Mouse (Mus musculus): ENCODE measurements around the gene Minpp1. TPM values are rescaled to one million over a fixed set of nuclear protein-coding genes. Genes with fewer than 3 reads are reported as not detected.

Minpp1 gene
- polyA plus RNA-seq, 1 experiment from 2014 or later: 64.4 TPM

DNA sequence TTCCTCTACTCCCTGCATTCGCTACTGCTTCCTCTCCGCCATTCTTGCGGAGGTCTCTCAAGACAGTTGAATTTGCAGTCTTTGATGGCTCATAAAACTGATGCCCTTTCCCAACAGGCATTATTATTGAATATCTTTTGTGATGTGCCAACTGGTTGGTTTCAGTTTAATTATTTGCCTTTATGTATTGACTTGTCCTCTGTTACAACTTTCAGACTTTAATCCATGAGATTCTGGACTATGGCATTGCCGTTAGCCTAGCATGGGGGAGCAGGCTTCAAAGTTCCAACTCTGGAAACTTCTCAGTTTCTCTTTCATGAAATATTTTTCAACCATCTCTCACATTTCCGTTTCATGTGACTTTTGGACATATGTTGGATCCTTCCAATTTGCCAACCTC, 41.6 kb downstream of the Minpp1 start:
- Histone ChIP-seq H3K4me2 (ENCODE audit: low read length) (no peak overlapping the region), H3K9ac (ENCODE audit: low read depth, low read length) (no peak overlapping the region), H3K27me3 (ENCODE audit: control insufficient read depth, insufficient read depth, low read depth, low read length) (no peaks in the 10 kb centered on the region), H3K4me1 (ENCODE audit: control insufficient read depth, insufficient read depth, low read length) (no peaks in the 10 kb centered on the region), H3K4me3 (ENCODE audit: low read depth, low read length) (no peak overlapping the region), H3K27ac (ENCODE audit: low read length) (no peak overlapping the region), H3K9me3 (replicated peaks; ENCODE audit: control insufficient read depth, low read length, poor library complexity, severe bottlenecking) (no peaks in the 10 kb centered on the region), H3K36me3 (ENCODE audit: control insufficient read depth, insufficient read depth, low read length) (no peaks in the 10 kb centered on the region)
- ATAC-seq: no peak
- 95% methylated on average over 5 of the region's 5 CpGs for WGBS

DNA sequence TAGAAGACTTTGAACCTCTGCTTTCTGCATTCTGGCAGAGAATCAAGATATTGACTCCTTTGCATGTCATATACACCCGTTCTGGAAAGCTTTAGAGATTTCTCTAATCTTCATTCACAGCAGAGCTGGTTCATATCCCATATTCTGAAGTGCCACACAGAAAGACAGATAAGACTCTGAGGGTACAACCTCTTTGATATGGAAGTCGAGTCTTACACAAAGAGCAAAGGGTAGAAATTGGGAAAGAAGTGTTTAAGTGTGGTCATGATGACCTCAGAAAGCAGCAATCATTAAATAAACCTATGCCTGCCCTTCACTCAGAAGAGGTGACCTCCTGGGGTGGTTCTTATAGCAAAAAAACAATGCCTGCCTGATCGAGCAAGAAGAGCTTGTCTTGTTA, 43.2 kb downstream of the Minpp1 start:
- H3K27ac ChIP-seq (ENCODE audit: low read length): no peak overlapping the region
- H3K9ac ChIP-seq (ENCODE audit: low read depth, low read length): no peak overlapping the region
- H3K36me3 ChIP-seq (ENCODE audit: control insufficient read depth, insufficient read depth, low read length): no peaks in the 10 kb centered on the region
- no peaks in the 10 kb centered on the region for H3K27me3 ChIP-seq (ENCODE audit: control insufficient read depth, insufficient read depth, low read depth, low read length)
- no peaks in the 10 kb centered on the region for H3K4me1 ChIP-seq (ENCODE audit: control insufficient read depth, insufficient read depth, low read length)
- no peaks in the 10 kb centered on the region for H3K9me3 ChIP-seq (replicated peaks; ENCODE audit: control insufficient read depth, low read length, poor library complexity, severe bottlenecking)
- no peak overlapping the region for H3K4me2 ChIP-seq (ENCODE audit: low read length)
- ATAC-seq: no peak
- H3K4me3 ChIP-seq (ENCODE audit: low read depth, low read length): no peak overlapping the region
- WGBS: 46% methylated on average over 3 of the region's 3 CpGs

DNA sequence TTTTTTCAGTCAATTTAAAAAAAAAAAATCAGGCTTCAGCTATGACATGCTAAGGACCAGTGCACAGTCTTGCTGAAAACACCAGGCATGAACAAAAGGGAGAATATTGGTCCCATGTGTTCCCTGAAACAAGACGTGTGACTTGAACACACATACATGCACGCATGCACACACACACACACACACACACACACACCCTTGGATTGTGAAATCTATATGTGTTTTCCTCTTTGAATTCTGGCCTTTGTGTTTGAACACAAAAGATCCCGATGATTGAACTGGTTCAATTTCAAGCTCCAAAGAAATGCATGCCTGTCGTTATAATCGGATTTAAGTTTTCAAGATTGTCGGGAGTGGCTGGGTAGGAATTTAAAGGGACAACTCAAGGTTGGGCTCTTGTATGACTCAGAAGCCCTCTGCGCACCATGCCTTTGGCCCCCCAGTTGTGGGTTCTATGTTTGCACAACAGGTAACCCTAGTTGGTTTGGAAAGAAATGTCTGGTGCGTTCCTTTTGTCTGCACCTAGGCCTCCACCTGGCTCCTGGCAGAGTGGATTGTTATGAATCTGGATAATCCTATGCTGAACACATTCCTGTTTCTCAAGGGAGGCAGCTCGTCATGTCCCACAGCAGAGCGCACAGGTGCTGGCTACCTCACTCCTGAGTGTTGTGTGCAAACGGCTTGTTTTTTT, 43.8 kb downstream of the Minpp1 start:
- no peaks in the 10 kb centered on the region for H3K36me3 ChIP-seq (ENCODE audit: control insufficient read depth, insufficient read depth, low read length)
- no peak for ATAC-seq
- H3K4me3 ChIP-seq (ENCODE audit: low read depth, low read length): no peak overlapping the region
- no peak overlapping the region for H3K9ac ChIP-seq (ENCODE audit: low read depth, low read length)
- no peaks in the 10 kb centered on the region for H3K9me3 ChIP-seq (replicated peaks; ENCODE audit: control insufficient read depth, low read length, poor library complexity, severe bottlenecking)
- H3K4me1 ChIP-seq (ENCODE audit: control insufficient read depth, insufficient read depth, low read length): no peaks in the 10 kb centered on the region
- H3K27me3 ChIP-seq (ENCODE audit: control insufficient read depth, insufficient read depth, low read depth, low read length): no peaks in the 10 kb centered on the region
- H3K4me2 ChIP-seq (ENCODE audit: low read length): no peak overlapping the region
- no peak overlapping the region for H3K27ac ChIP-seq (ENCODE audit: low read length)
- 39% methylated on average over 11 of the region's 11 CpGs for whole genome bisulfite sequencing

DNA sequence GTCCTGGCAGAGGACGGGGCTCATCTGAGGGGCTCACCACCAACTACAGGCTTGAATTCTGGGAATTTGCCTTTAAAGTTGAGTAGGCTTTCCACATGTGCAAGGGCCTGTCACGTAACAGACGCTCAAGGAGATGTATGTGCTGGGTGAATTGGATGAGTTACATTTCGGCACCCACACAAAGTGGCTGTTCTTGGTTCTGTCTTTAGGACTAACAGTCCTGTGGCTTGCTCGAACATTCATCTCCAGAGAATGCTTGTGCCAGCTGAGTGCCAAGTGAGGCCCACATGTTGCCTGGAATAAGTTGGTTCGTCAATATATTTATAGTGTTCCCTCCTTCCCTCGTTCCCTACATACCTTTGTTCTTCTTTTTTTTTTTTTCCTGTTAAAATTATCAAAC, 44.7 kb downstream of the Minpp1 start:
- Histone ChIP-seq H3K9me3 (replicated peaks; ENCODE audit: control insufficient read depth, low read length, poor library complexity, severe bottlenecking) (no peaks in the 10 kb centered on the region), H3K9ac (ENCODE audit: low read depth, low read length) (no peak overlapping the region), H3K4me3 (ENCODE audit: low read depth, low read length) (no peak overlapping the region), H3K4me2 (ENCODE audit: low read length) (no peak overlapping the region), H3K27ac (ENCODE audit: low read length) (no peak overlapping the region), H3K4me1 (ENCODE audit: control insufficient read depth, insufficient read depth, low read length) (no peaks in the 10 kb centered on the region), H3K36me3 (ENCODE audit: control insufficient read depth, insufficient read depth, low read length) (no peaks in the 10 kb centered on the region), H3K27me3 (ENCODE audit: control insufficient read depth, insufficient read depth, low read depth, low read length) (no peaks in the 10 kb centered on the region)
- ATAC-seq: no peak
- 89% methylated on average over 7 of the region's 7 CpGs for WGBS

DNA sequence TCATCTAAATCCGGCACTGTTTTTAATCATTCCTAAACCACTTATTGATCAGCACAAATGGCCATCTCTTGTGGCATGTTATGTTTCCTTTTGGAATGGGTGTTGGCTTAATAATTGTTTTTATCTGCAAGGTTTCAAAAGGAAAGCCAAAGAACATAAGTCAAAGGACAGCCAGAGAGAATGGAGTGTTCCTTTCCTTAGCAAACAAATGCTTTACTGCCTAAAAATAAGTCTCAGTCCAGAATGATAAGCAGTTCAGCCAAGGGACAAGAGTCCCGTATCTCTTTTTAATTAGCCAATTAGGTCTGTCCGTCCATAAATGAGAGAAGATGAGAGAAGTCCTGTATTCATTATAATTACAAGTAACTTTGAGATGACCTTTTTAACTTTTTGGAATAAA, 46.8 kb downstream of the Minpp1 start:
- Histone ChIP-seq H3K27ac (ENCODE audit: low read length) (no peak overlapping the region), H3K9me3 (replicated peaks; ENCODE audit: control insufficient read depth, low read length, poor library complexity, severe bottlenecking) (no peaks in the 10 kb centered on the region), H3K36me3 (ENCODE audit: control insufficient read depth, insufficient read depth, low read length) (no peaks in the 10 kb centered on the region), H3K9ac (ENCODE audit: low read depth, low read length) (no peak overlapping the region), H3K4me2 (ENCODE audit: low read length) (no peak overlapping the region), H3K4me1 (ENCODE audit: control insufficient read depth, insufficient read depth, low read length) (no peaks in the 10 kb centered on the region), H3K4me3 (ENCODE audit: low read depth, low read length) (no peak overlapping the region), H3K27me3 (ENCODE audit: control insufficient read depth, insufficient read depth, low read depth, low read length) (no peaks in the 10 kb centered on the region)
- ATAC-seq: no peak
- 86% methylated on average over 3 of the region's 3 CpGs for WGBS

DNA sequence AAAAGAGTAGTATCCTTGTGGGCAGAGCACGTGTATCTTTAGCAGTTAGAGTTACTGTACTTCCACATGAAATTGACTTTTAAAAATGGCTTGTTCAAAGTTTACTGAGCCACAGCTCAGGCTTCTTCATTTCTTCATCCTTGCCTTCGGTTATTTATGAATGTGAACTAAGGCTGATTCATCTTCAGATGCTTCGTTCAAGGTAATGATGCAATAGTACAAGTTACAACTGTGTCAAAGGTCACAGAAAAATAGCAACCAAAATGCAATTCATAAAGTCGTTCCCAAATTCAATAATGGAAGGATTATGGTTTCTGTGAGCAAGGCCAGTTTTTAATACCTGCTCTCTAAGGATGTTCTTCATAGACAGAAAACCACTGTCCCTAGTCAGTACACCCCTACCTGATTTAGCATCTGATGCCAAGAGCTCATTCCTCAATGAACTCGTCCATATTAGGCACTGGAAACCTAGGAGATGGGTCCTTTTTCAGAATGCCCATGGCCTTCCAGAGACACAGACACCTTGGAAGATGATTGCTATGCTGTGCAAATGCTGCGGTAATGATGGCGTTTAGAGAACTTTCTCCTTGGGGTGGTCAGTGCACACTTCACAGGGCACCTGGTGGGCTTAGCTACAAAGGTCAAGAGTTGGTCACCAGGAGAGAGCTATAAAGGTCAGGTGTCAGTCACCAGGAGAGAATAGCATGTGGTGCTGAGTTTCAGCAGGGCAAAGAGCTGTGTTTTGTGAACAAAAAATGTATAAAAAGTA, 47.4 kb downstream of the Minpp1 start:
- H3K9ac ChIP-seq (ENCODE audit: low read depth, low read length): no peak overlapping the region
- H3K4me1 ChIP-seq (ENCODE audit: control insufficient read depth, insufficient read depth, low read length): no peaks in the 10 kb centered on the region
- no peak for ATAC-seq
- H3K27me3 ChIP-seq (ENCODE audit: control insufficient read depth, insufficient read depth, low read depth, low read length): no peaks in the 10 kb centered on the region
- H3K9me3 ChIP-seq (replicated peaks; ENCODE audit: control insufficient read depth, low read length, poor library complexity, severe bottlenecking): no peaks in the 10 kb centered on the region
- 84% methylated on average over 7 of the region's 7 CpGs for WGBS
- H3K36me3 ChIP-seq (ENCODE audit: control insufficient read depth, insufficient read depth, low read length): no peaks in the 10 kb centered on the region
- no peak overlapping the region for H3K4me3 ChIP-seq (ENCODE audit: low read depth, low read length)
- no peak overlapping the region for H3K27ac ChIP-seq (ENCODE audit: low read length)
- no peak overlapping the region for H3K4me2 ChIP-seq (ENCODE audit: low read length)

DNA sequence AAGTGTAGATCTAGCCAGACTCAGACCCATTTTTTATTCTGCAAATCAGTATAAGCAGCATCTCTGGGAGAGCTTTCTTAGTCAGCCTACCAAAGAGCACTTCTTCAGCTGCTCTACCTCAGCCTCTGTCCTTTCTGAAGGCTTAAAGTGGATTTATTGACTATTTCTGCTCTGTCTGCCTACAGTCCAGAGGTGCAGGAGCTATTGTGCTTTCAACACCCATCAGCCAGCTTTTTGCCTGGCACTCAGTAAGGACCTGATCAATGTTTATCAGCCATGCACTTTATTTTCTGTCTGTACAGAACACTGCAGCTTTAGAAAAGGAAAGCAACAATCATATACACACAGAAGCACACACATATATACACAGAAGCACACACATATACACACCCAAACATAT, 49.3 kb downstream of the Minpp1 start:
- no peak for ATAC-seq
- H3K9me3 ChIP-seq (replicated peaks; ENCODE audit: control insufficient read depth, low read length, poor library complexity, severe bottlenecking): no peaks in the 10 kb centered on the region
- no peaks in the 10 kb centered on the region for H3K36me3 ChIP-seq (ENCODE audit: control insufficient read depth, insufficient read depth, low read length)
- H3K4me1 ChIP-seq (ENCODE audit: control insufficient read depth, insufficient read depth, low read length): no peaks in the 10 kb centered on the region
- H3K9ac ChIP-seq (ENCODE audit: low read depth, low read length): no peak overlapping the region
- H3K4me3 ChIP-seq (ENCODE audit: low read depth, low read length): no peak overlapping the region
- H3K27ac ChIP-seq (ENCODE audit: low read length): no peak overlapping the region
- H3K4me2 ChIP-seq (ENCODE audit: low read length): no peak overlapping the region
- no peaks in the 10 kb centered on the region for H3K27me3 ChIP-seq (ENCODE audit: control insufficient read depth, insufficient read depth, low read depth, low read length)

DNA sequence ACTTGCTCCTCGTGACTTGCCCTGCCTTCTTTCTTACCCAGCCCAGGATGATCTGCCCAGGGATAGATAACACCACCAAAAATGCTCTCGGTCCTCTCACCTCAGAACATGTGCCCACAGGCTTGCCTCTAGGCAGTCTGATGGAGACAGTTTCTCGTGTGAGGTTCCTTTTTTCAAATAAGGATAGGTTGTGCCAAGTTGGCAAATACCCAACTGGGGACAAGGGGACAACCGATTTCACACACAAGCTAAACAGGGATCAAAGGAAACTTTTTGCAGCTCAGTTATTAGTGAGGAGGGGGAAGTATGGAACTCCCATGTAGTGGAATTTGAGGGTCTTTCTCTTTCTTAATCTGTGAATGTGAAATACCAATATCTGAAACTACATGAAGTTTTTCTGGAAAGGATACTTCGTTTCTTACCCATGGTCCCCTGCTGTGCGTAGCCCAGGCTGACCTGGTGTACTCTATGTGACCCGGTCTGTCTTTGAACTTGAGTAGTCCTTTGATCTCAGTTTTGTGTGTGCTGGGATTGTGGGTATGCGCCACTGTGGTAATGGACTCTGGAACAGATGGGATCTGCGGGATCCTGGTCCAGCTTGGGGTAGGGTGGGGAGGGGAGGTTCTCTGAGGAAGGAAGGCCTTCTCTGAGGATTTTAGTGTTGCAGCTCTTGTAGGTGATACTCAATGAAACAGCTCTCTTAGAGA, 57.4 kb downstream of the Minpp1 start:
- Histone ChIP-seq H3K27me3 (ENCODE audit: control insufficient read depth, insufficient read depth, low read depth, low read length) (no peaks in the 10 kb centered on the region), H3K36me3 (ENCODE audit: control insufficient read depth, insufficient read depth, low read length) (no peaks in the 10 kb centered on the region), H3K9me3 (replicated peaks; ENCODE audit: control insufficient read depth, low read length, poor library complexity, severe bottlenecking) (no peaks in the 10 kb centered on the region), H3K4me1 (ENCODE audit: control insufficient read depth, insufficient read depth, low read length) (no peaks in the 10 kb centered on the region), H3K9ac (ENCODE audit: low read depth, low read length) (no peak overlapping the region), H3K4me3 (ENCODE audit: low read depth, low read length) (no peak overlapping the region), H3K27ac (ENCODE audit: low read length) (no peak overlapping the region), H3K4me2 (ENCODE audit: low read length) (no peak overlapping the region)
- ATAC-seq: no peak
- 82% methylated on average over 9 of the region's 9 CpGs for WGBS

DNA sequence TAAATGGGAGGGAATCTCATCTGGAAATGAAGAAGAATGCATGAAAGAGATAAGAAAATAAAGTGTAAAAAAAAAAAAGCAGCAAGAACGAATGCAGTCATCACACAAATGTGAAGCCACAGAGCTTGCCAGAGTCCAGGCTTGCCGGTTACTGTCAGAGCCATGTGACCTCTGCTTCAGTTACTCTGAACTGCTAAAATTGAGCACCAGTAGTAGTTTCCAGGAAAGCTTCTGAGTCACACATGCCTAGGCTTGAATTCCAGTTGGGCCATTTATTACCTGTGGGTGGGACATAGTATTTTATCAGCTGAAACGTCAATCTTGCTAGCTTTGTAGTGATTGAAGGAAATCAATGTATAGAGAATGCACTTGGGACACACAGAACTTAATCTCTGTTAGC, 61.8 kb downstream of the Minpp1 start:
- ATAC-seq: no peak
- no peaks in the 10 kb centered on the region for H3K36me3 ChIP-seq (ENCODE audit: control insufficient read depth, insufficient read depth, low read length)
- no peak overlapping the region for H3K9ac ChIP-seq (ENCODE audit: low read depth, low read length)
- H3K27ac ChIP-seq (ENCODE audit: low read length): no peak overlapping the region
- H3K4me2 ChIP-seq (ENCODE audit: low read length): no peak overlapping the region
- no peaks in the 10 kb centered on the region for H3K27me3 ChIP-seq (ENCODE audit: control insufficient read depth, insufficient read depth, low read depth, low read length)
- 85% methylated on average over 3 of the region's 3 CpGs for WGBS
- H3K4me3 ChIP-seq (ENCODE audit: low read depth, low read length): no peak overlapping the region
- H3K4me1 ChIP-seq (ENCODE audit: control insufficient read depth, insufficient read depth, low read length): no peaks in the 10 kb centered on the region
- no peaks in the 10 kb centered on the region for H3K9me3 ChIP-seq (replicated peaks; ENCODE audit: control insufficient read depth, low read length, poor library complexity, severe bottlenecking)

All from midbrain, embryonic 16.5 days (tissue).